Mouse (Mus musculus) MEL (cell line): ENCODE measurements around the gene Kcnh7. TPM values are rescaled to one million over a fixed set of nuclear protein-coding genes. Genes with fewer than 3 reads are reported as not detected.

ENCODE experiments used
- DNase-seq: peaks from one replicate; pipeline ENCODE4 v3.0.0; 2011; ENCODE audit warnings: low read depth, low spot score
- H3K27ac ChIP-seq: 2 replicates; pipeline ENCODE4 v1.5.1; 2012; ENCODE audit warnings: low read depth, mild to moderate bottlenecking, control low read depth, low read length, moderate library complexity; ENCODE audit not compliant: control insufficient read depth
- H3K27me3 ChIP-seq, 2 experiments: fragments of 150-350 bp in 1 of 2; sonication (generic) in 1 of 2; 2 replicates each; pipeline ENCODE4 v1.6.1; 2012; ENCODE audit warnings: low read length in 2 of 2, mild to moderate bottlenecking in 2 of 2, improper control_type of control experiment in 1 of 2, moderate library complexity in 1 of 2; ENCODE audit not compliant: insufficient read depth in 2 of 2, control insufficient read depth in 1 of 2
- H3K36me3 ChIP-seq, 2 experiments: 2 replicates each; pipeline ENCODE4 v1.6.1; 2012 to 2014; ENCODE audit warnings: low read length in 2 of 2, improper control_type of control experiment in 1 of 2, inconsistent platforms in 1 of 2, mild to moderate bottlenecking in 1 of 2; ENCODE audit not compliant: insufficient read depth in 2 of 2, control insufficient read depth in 1 of 2
- H3K4me1 ChIP-seq, 2 experiments: fragments of 150-350 bp in 1 of 2; sonication (generic) in 1 of 2; 2 replicates each; pipeline ENCODE4 v1.6.1; 2012; ENCODE audit warnings: low read length in 2 of 2, improper control_type of control experiment in 1 of 2, mild to moderate bottlenecking in 1 of 2; ENCODE audit not compliant: insufficient read depth in 2 of 2, control insufficient read depth in 1 of 2
- H3K4me3 ChIP-seq, 2 experiments: fragments of 150-350 bp in 1 of 2; sonication (generic) in 1 of 2; 2 replicates each; pipeline ENCODE4 v1.5.1; 2012; ENCODE audit warnings: low read depth in 2 of 2, low read length in 2 of 2, mild to moderate bottlenecking in 2 of 2, moderate library complexity in 2 of 2, control low read depth in 1 of 2, improper control_type of control experiment in 1 of 2; ENCODE audit not compliant: control insufficient read depth in 1 of 2, insufficient read depth in 1 of 2
- H3K79me2 ChIP-seq: 2 replicates; pipeline ENCODE4 v1.6.1; 2012; ENCODE audit warnings: mild to moderate bottlenecking, low read length, moderate library complexity; ENCODE audit not compliant: control insufficient read depth, poor library complexity, insufficient read depth
- H3K9ac ChIP-seq: 2 replicates; pipeline ENCODE4 v1.6.1; 2012; ENCODE audit warnings: low read depth, mild to moderate bottlenecking, control low read depth, low read length, moderate library complexity; ENCODE audit not compliant: control insufficient read depth, poor library complexity, severe bottlenecking
- H3K9me3 ChIP-seq: fragments of 150-350 bp; sonication (generic); replicated peaks from 2 replicates; pipeline ENCODE4 v1.6.1; 2012; ENCODE audit warnings: mild to moderate bottlenecking, low read length, improper control_type of control experiment, moderate library complexity; ENCODE audit not compliant: insufficient read depth
- BHLHE40 ChIP-seq: IDR thresholded peaks from 2 replicates; pipeline ENCODE4 v1.6.1; 2012; ENCODE audit warnings: low read depth, mild to moderate bottlenecking, inconsistent platforms, low read length, improper control_type of control experiment, borderline replicate concordance
- CHD2 ChIP-seq: IDR thresholded peaks from 2 replicates; pipeline ENCODE4 v1.6.1; 2011; ENCODE audit warnings: low read length, improper control_type of control experiment
- CTCF ChIP-seq, 3 experiments: IDR thresholded peaks in 2 of 3; conservative IDR thresholded peaks in 1 of 3; 2 replicates each; pipeline ENCODE4 v1.5.1; 2011 to 2012; ENCODE audit warnings: low read length in 3 of 3, low read depth in 2 of 3, mild to moderate bottlenecking in 2 of 3, improper control_type of control experiment in 1 of 3, inconsistent platforms in 1 of 3, mixed read lengths in 1 of 3, moderate library complexity in 1 of 3; ENCODE audit not compliant: control insufficient read depth in 1 of 3, insufficient read depth in 1 of 3, poor library complexity in 1 of 3, severe bottlenecking in 1 of 3
- E2F4 ChIP-seq: IDR thresholded peaks from 2 replicates; pipeline ENCODE4 v1.6.1; 2011; ENCODE audit warnings: low read depth, low read length, improper control_type of control experiment, borderline replicate concordance
- EP300 ChIP-seq, 2 experiments: IDR thresholded peaks; 2 replicates each; pipeline ENCODE4 v1.6.1; 2011; ENCODE audit warnings: improper control_type of control experiment in 2 of 2, low read length in 2 of 2, low read depth in 1 of 2, mild to moderate bottlenecking in 1 of 2
- ETS1 ChIP-seq: IDR thresholded peaks from 2 replicates; pipeline ENCODE4 v1.6.1; 2012; ENCODE audit warnings: low read depth, mild to moderate bottlenecking, inconsistent platforms, low read length, improper control_type of control experiment, moderate library complexity
- GATA1 ChIP-seq: IDR thresholded peaks from 2 replicates; pipeline ENCODE4 v1.6.1; 2011; ENCODE audit warnings: low read depth, low read length, improper control_type of control experiment
- KAT2A ChIP-seq: conservative IDR thresholded peaks from 2 replicates; pipeline ENCODE4 v1.6.1; 2012; ENCODE audit warnings: low read depth, low read length, improper control_type of control experiment, inconsistent platforms
- MAFK ChIP-seq: IDR thresholded peaks from 2 replicates; pipeline ENCODE4 v1.6.1; 2011; ENCODE audit warnings: low read depth, mild to moderate bottlenecking, low read length, improper control_type of control experiment, borderline replicate concordance
- MAX ChIP-seq: IDR thresholded peaks from 2 replicates; pipeline ENCODE4 v1.6.1; 2011; ENCODE audit warnings: low read length, improper control_type of control experiment
- MAZ ChIP-seq: IDR thresholded peaks from 2 replicates; pipeline ENCODE4 v1.6.1; 2012; ENCODE audit warnings: low read depth, mild to moderate bottlenecking, inconsistent platforms, low read length, improper control_type of control experiment
- MYB ChIP-seq: IDR thresholded peaks from 2 replicates; pipeline ENCODE4 v1.6.1; 2011; ENCODE audit warnings: mild to moderate bottlenecking, low read depth, low read length, improper control_type of control experiment
- MYC ChIP-seq: IDR thresholded peaks from 2 replicates; pipeline ENCODE4 v1.6.1; 2011; ENCODE audit warnings: low read depth, mild to moderate bottlenecking, low read length, improper control_type of control experiment, moderate library complexity
- POLR2A ChIP-seq, 2 experiments: IDR thresholded peaks; 2 replicates each; pipeline ENCODE4 v1.6.1; 2011 to 2012; ENCODE audit warnings: low read length in 2 of 2, mild to moderate bottlenecking in 2 of 2, control low read depth in 1 of 2, improper control_type of control experiment in 1 of 2, low read depth in 1 of 2, moderate library complexity in 1 of 2; ENCODE audit not compliant: control insufficient read depth in 1 of 2, insufficient read depth in 1 of 2, poor library complexity in 1 of 2
- POLR2AphosphoS2 ChIP-seq: IDR thresholded peaks from 2 replicates; pipeline ENCODE4 v1.6.1; 2011; ENCODE audit warnings: low read length, improper control_type of control experiment
- RAD21 ChIP-seq: IDR thresholded peaks from 2 replicates; pipeline ENCODE4 v1.6.1; 2011; ENCODE audit warnings: mild to moderate bottlenecking, low read depth, low read length, improper control_type of control experiment
- TAL1 ChIP-seq: IDR thresholded peaks from 2 replicates; pipeline ENCODE4 v1.6.1; 2012; ENCODE audit warnings: mild to moderate bottlenecking, inconsistent platforms, low read length, moderate library complexity, mixed read lengths
- USF2 ChIP-seq, 2 experiments: IDR thresholded peaks; 2 replicates each; pipeline ENCODE4 v1.6.1; 2011 to 2012; ENCODE audit warnings: improper control_type of control experiment in 2 of 2, low read length in 2 of 2, borderline replicate concordance in 1 of 2, inconsistent platforms in 1 of 2, low read depth in 1 of 2, mild to moderate bottlenecking in 1 of 2; ENCODE audit not compliant: insufficient read depth in 1 of 2
- ZC3H11A ChIP-seq: IDR thresholded peaks from 2 replicates; pipeline ENCODE4 v1.6.1; 2012; ENCODE audit warnings: low read depth, mild to moderate bottlenecking, inconsistent platforms, low read length, improper control_type of control experiment
- ZNF384 ChIP-seq: IDR thresholded peaks from 2 replicates; pipeline ENCODE4 v1.6.1; 2012; ENCODE audit warnings: low read depth, mild to moderate bottlenecking, inconsistent platforms, low read length, improper control_type of control experiment
- polyA plus RNA-seq, 2 experiments: library from polyadenylated mRNA; stranded (reverse) in 1 of 2; unstranded in 1 of 2; fragments of >175 nt in 1 of 2; fragments of >200 nt in 1 of 2; gene quantifications; 2 replicates each; pipeline versions ENCODE4 v1.2.1 to v1.2.4; 2012; ENCODE audit warnings: low replicate concordance in 2 of 2, low read depth in 1 of 2; ENCODE audit not compliant: insufficient read length in 2 of 2, insufficient read depth in 1 of 2, missing spikeins in 1 of 2
- total RNA-seq: library from RNA; depleted of rRNA; stranded (reverse); fragments of 300-350 nt; gene quantifications from 2 replicates; pipeline ENCODE4 v1.2.3, GENCODE M21; 2012

The Kcnh7 gene
- total and polyA plus RNA-seq, 3 experiments = under 0.01 to 0.13 TPM; not detected in 1

DNA sequence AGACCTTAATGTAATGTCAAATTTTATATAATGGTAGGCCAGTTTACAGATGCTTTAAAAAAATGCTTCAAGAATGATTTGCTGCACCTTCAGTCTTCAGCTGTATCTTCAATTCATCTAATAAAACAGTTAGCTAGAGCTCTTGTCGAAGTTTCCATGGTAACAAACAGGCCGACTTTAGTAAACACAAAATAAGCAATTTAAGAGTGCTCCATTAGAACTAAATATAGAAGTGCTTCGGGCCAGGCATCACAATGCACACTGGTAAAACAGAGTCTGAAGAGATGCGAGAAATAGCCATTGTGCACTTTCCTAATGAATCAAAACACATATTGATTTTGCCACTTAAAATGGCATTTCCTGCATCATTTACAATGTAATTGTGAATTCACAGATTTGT is 305.3 kb downstream of the Kcnh7 start:
- H3K4me1 ChIP-seq = no peaks in the 10 kb centered on the region
- H3K27ac ChIP-seq = no peak overlapping the region
- TF ChIP-seq ETS1 (no peak), USF2 (IDR thresholded peaks at IDR 0.05; ENCODE audit: borderline replicate concordance in 1 of 2, insufficient read depth in 1 of 2, low read depth in 1 of 2, low read length in 2 of 2) (no peak), CTCF (IDR thresholded peaks at IDR 0.05 in 2 of 3, conservative IDR thresholded peaks at IDR 0.05 in 1 of 3; ENCODE audit: control insufficient read depth in 1 of 3, insufficient read depth in 1 of 3, low read depth in 2 of 3, low read length in 3 of 3, poor library complexity in 1 of 3, severe bottlenecking in 1 of 3) (no peak), MYC (no peak)
- H3K9me3 ChIP-seq = no peaks in the 10 kb centered on the region
- no peak overlapping the region for H3K4me3 ChIP-seq
- H3K27me3 ChIP-seq = no peaks in the 10 kb centered on the region
- DNase-seq = no peak
- no peaks in the 10 kb centered on the region for H3K79me2 ChIP-seq
- no peaks in the 10 kb centered on the region for H3K36me3 ChIP-seq
- H3K9ac ChIP-seq = no peak overlapping the region

DNA sequence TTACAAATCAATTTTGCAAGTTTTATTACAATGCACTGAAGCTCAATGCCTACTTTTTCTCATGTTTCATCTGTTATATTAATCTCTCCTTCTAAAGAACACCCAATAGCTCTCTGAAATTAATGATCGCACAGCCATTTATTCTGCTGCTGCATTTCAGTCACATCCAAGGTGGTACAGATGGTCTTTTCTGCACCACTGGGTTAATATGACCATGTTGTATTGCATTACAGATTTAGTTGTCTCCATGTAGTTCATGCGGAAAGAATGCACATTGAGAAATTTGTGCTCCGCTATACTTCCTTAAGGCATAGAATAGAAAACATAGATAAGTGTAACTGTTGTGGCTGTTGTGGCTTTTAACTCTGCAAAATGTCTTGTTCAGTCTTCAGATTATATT is 328.7 kb downstream of the Kcnh7 start:
- H3K9me3 ChIP-seq = no peaks in the 10 kb centered on the region
- no peak for TF ChIP-seq GATA1
- no peak for TF ChIP-seq ETS1
- no peak for TF ChIP-seq CHD2
- TF ChIP-seq POLR2AphosphoS2 = no peak
- TF ChIP-seq MAZ = no peak
- TF ChIP-seq MAX = no peak
- TF ChIP-seq EP300 (IDR thresholded peaks at IDR 0.05; ENCODE audit: low read depth in 1 of 2, low read length in 2 of 2) = no peak
- TF ChIP-seq ZNF384 = no peak
- no peak for TF ChIP-seq E2F4
- no peak for TF ChIP-seq RAD21
- no peak for TF ChIP-seq MAFK
- TF ChIP-seq ZC3H11A = no peak
- no peak for TF ChIP-seq MYC
- no peak for TF ChIP-seq MYB
- TF ChIP-seq BHLHE40 = no peak
- TF ChIP-seq TAL1 = no peak
- TF ChIP-seq KAT2A = no peak
- no peak for TF ChIP-seq POLR2A (IDR thresholded peaks at IDR 0.05; ENCODE audit: control insufficient read depth in 1 of 2, insufficient read depth in 1 of 2, low read depth in 1 of 2, low read length in 2 of 2, poor library complexity in 1 of 2)
- H3K9ac ChIP-seq = no peak overlapping the region
- no peaks in the 10 kb centered on the region for H3K36me3 ChIP-seq
- H3K4me3 ChIP-seq = no peak overlapping the region
- no peak for DNase-seq
- no peaks in the 10 kb centered on the region for H3K79me2 ChIP-seq
- H3K27ac ChIP-seq = no peak overlapping the region
- H3K4me1 ChIP-seq = no peaks in the 10 kb centered on the region
- no peaks in the 10 kb centered on the region for H3K27me3 ChIP-seq
